Mouse (Mus musculus) heart, adult 8-10 months (tissue): ENCODE measurements around the gene Dph6. TPM values are rescaled to one million over a fixed set of nuclear protein-coding genes. Genes with fewer than 3 reads are reported as not detected.
A peak's percentile ranks its signal among the peaks of the same experiment; 100 is the strongest.
"Not testable (repeated sequence)": the region's sequence is repeated elsewhere in the genome, so short reads cannot be mapped to it uniquely, and the experiment has no call there.

ENCODE experiments used
- DNase-seq: peaks from one replicate; pipeline ENCODE4 v3.0.0; 2022; ENCODE audit warnings: low spot score
- total RNA-seq, 4 experiments: library from RNA; stranded (reverse); gene quantifications; 2 replicates each; pipeline ENCODE4 v1.2.4; 2022

Dph6 gene
- total RNA-seq: 1 to 10 TPM; 5.7 to 8.0 (median 7.2) TPM

GRCm38 (mm10) chr2:114654365-114655239, at the start of gene Dph6:
Gene Dph6, minus strand, starts transcription at chr2:114654964.
- DNase-seq: peak; percentile 87

- peak; percentile 35 for DNase-seq
These were observed 46.4 kb upstream of the Dph6 start for GRCm38 (mm10) chr2:114700966-114701685.

GRCm38 (mm10) chr2:114691607-114692006, 36.8 kb upstream of the Dph6 start:
- DNase-seq: no peak

GRCm38 (mm10) chr2:114687483-114687882, 32.7 kb upstream of the Dph6 start:
- DNase-seq: no peak

DNA sequence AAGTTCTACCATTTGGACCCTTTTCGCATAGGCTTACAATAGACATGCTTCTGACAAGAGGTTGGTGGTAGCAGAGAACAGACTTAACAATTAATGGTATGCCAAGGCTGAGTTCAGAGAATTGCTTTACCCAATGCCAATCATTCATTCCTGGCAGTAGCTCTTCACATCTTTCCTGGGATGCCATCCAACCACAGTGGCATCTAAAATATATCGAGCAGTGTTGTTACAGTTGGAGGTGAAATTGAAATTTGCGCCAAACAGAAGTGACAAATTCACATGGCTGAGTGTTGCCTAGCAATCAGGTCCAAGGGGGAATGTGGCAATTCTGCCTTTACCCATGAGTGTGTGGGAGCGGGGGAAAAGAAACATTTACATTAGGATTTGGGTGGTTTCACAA, 32.3 kb upstream of the Dph6 start:
- DNase-seq: no peak

DNA sequence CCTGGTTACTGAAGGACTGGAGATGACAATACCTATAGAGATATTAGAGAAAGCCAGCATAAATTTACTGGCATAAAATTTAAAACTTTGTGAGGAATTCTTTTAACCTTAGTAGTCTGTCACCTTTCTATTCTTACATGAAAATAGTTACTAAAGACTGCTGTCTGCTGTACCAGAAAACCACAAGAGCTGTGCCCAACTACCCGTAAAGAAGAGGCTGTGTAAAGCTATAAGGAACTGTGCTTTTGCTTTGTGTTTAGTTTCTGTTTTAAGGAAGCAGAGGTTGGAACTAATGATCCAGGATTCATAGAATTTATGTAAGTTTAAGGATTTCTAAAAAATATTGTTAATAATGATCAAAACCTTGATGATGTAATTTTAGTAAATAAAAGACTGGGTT, 19.1 kb upstream of the Dph6 start:
- no peak for DNase-seq

GRCm38 (mm10) chr2:114670983-114671382, 16.2 kb upstream of the Dph6 start:
- no peak for DNase-seq

DNA sequence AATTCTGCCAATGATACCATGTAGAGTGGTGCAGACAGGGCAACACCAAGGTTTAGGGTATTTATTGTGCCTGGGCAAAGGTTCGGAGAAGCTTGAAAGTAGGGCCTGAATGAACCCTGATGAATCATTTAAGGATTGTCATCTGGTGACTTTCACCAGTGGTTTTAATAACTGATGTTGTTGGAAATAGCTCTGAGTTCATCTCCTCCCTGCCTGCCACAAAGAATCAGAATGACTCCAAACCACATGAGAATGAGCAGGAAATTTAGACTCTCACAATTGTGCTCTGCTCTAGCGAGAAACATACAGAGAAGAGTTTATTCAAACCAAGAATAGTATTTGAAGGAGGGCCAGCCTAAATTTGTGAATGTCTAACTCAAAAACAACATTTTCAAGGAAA, 4.2 kb upstream of the Dph6 start:
- DNase-seq: no peak

GRCm38 (mm10) chr2:114646240-114646639, 8.5 kb downstream of the Dph6 start:
- DNase-seq: no peak

- DNase-seq: no peak
These were observed 10.9 kb downstream of the Dph6 start for GRCm38 (mm10) chr2:114643832-114644231.

DNA sequence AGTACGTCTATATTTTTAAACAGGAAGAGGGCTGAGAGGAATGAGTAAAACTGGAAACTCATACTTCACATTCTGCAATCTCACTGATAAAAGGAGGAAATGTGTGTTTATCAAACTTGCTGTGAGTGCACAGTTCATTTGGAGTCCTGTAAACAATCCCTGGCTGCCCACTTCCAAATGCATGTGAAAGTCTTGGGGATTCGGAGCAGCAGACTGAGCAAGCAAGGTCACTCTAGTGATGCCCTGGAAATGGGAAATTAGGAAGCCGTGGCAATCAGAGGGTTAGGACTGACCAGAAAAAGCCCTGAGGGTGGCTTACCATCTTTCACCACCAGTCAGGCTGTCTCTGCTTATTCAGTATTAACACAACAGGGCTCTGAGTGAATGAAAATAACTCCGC, 30.1 kb downstream of the Dph6 start:
- no peak for DNase-seq

DNA sequence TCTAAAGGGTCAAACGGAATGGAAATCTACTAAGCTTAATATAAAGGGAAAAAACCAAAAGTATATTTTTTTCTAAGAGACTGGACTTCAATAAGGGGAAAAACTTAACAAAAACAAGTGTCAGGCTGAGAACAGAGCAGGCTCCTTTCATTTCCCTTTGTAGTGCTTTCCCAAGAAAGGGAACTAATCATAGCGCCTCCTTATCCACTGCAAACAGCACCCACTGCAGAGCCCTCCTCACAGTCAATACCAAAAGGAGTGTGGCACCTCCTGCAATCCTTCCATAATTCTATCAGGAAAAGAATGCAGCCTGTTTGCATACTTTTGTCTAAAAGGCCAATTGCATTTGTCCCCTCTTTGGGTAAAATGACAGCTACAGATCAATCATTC, 32.2 kb downstream of the Dph6 start:
- DNase-seq: peak; percentile 21

GRCm38 (mm10) chr2:114621781-114622549, 32.8 kb downstream of the Dph6 start:
- DNase-seq: no peak

- no peak for DNase-seq
These were observed 43.2 kb downstream of the Dph6 start for GRCm38 (mm10) chr2:114611576-114611975.

GRCm38 (mm10) chr2:114610110-114610509, 44.7 kb downstream of the Dph6 start:
- DNase-seq: no peak

- DNase-seq: not testable (repeated sequence)
These were observed 49.6 kb downstream of the Dph6 start for GRCm38 (mm10) chr2:114605202-114605601.

- DNase-seq: no peak
These were observed 53.6 kb downstream of the Dph6 start for GRCm38 (mm10) chr2:114601174-114601573.

DNA sequence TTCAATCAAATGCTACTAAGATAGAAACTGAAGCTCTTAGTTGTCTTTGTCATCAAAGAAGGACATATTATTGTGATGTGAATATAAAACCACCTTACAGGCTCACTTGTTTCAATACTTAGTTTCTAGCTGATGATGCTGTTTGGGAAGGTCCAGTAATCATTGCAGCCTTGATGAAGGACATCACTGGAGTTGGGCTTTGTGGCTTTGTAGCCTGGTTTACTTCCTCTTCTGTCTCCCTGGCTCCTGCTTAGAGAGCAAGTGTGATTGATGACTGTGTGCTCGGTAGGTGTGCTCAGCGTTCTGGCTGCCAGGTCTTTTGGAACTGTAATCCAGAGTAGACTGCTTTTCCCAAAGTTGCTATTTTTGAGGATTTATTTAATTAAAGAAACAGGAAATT, 55.0 kb downstream of the Dph6 start:
- no peak for DNase-seq

GRCm38 (mm10) chr2:114593393-114593792, 61.4 kb downstream of the Dph6 start:
- DNase-seq: no peak

DNA sequence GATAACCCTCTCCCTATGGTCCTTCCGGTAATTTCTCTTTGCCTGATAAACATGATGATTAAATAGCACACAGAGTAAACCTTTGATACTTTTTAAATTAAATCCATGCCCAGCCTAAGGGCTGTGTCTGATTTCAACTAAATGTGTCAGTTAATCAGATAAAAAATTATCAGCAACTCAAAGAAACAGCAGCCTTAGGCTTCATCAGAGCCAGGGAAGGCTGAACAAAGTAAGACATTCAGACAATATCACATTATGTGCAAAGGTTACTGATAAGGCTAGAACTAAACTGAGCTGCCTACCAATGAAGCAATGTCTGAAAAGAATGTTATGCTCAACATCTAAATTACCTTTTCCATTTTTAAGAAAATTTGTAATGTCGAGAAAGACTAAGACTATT, 74.0 kb downstream of the Dph6 start:
- DNase-seq: no peak

DNA sequence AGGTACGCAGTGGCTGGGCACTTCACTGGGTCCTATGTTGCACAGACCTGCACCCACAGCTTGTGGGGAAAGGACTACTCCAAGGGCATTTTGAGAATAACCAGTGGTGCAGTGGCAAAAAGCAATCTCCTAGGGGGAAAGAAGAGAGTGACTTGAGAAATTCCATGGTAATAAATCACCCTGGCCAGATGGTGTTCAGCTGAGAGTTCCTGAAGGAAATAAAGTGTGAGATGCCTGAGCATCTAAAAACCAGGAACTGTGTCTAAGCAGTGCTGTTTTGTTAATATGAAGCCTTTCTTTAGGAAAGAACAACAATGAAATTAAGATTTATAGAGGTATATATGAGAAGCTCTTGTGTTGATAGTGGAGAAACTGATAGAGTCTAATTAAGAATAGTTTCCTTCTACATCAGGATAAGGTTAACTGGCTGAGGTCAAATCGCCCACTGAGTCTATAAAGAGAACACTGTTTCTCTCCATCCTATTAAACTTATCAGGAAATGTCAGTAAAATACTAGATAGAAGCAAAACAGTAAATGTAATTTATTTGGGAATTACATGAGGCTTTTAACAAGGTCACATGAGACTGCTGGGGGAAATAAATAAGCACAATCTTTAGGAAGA, 111.7 kb downstream of the Dph6 start:
- no peak for DNase-seq

GRCm38 (mm10) chr2:114542325-114542724, 112.4 kb downstream of the Dph6 start:
- no peak for DNase-seq
